30 mouse cellular contexts compared by ENCODE assay signal in the genomic region with DNA sequence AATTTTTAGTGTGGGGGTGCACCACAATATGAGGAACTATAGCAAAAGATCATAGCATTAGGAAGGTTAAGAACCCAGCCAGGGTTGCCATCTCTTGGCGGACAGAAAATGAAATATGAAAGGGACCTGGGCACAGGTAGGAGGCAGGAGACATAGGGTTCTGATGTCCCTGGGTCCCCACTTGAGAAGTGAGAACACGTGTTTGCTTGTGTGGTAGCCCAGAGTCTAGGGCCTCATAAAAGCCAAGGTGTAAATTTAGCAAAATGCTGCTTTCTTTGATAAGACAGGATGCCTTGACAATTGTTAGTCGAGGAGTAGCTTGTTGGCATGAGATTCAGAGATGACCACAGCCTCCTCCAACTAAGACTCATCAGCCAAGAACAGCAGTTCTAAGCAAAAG. TPM values are rescaled to one million over a fixed set of nuclear protein-coding genes. Genes with fewer than 3 reads are reported as not detected.
A peak's percentile ranks its signal among the peaks of the same experiment; 100 is the strongest.
DNase-seq lines count a peak whose midpoint lies in the region; ATAC-seq lines count a peak whose summit lies in the region.
"Had no signal": no experiment of that assay in that cellular context is flagged by ENCODE, and none has a peak within 500 bp of the region (broad histone marks: within the 10 kb centered on the region; RNA-seq: fewer than 3 reads in every experiment).

No protein-coding gene starts in this region.

- H3K9me3 ChIP-seq in midbrain, embryonic 11.5 days (ENCODE audit: control insufficient read depth, low read length) = no peaks in the 10 kb centered on the region
- H3K9me3 ChIP-seq in midbrain, embryonic 16.5 days (replicated peaks; ENCODE audit: control insufficient read depth, low read length, poor library complexity, severe bottlenecking) = no peaks in the 10 kb centered on the region
- H3K9me3 ChIP-seq in liver, embryonic 12.5 days (replicated peaks) = no peaks in the 10 kb centered on the region
- no peaks in the 10 kb centered on the region for H3K9me3 ChIP-seq in liver, embryonic 15.5 days (replicated peaks)
- H3K9me3 ChIP-seq: forebrain, embryonic 15.5 days; hindbrain, embryonic 10.5 days; hindbrain, embryonic 13.5 days; intestine, embryonic 15.5 days had no signal

- no peak for ATAC-seq in midbrain, embryonic 11.5 days (ENCODE audit: low FRiP score)
- no peak for ATAC-seq in midbrain, embryonic 16.5 days
- no peak for ATAC-seq in liver, embryonic 12.5 days
- no peak for ATAC-seq in liver, embryonic 15.5 days (ENCODE audit: insufficient read depth)
- no peak for ATAC-seq in erythroblast, adult 5-6 weeks (replicated peaks; ENCODE audit: low FRiP score, poor library complexity, severe bottlenecking)

- H3K4me1 ChIP-seq in midbrain, embryonic 11.5 days (ENCODE audit: control insufficient read depth, insufficient read depth, low read length) = no peaks in the 10 kb centered on the region
- H3K4me1 ChIP-seq in midbrain, embryonic 16.5 days (ENCODE audit: control insufficient read depth, insufficient read depth, low read length) = no peaks in the 10 kb centered on the region
- H3K4me1 ChIP-seq in liver, embryonic 12.5 days = peaks cover 54% of the 10 kb centered on the region
- H3K4me1 ChIP-seq in liver, embryonic 15.5 days (replicated peaks) = peaks cover 55% of the 10 kb centered on the region
- H3K4me1 ChIP-seq: intestine, embryonic 15.5 days had no signal

- H3K4me3 ChIP-seq in midbrain, embryonic 11.5 days (ENCODE audit: low read depth, low read length) = no peak overlapping the region
- H3K4me3 ChIP-seq in midbrain, embryonic 16.5 days (ENCODE audit: low read depth, low read length) = no peak overlapping the region
- H3K4me3 ChIP-seq in liver, embryonic 12.5 days = no peak overlapping the region
- H3K4me3 ChIP-seq in liver, embryonic 15.5 days (replicated peaks) = no peak overlapping the region
- H3K4me3 ChIP-seq: forebrain, embryonic 15.5 days; hindbrain, embryonic 10.5 days; hindbrain, embryonic 13.5 days; intestine, embryonic 15.5 days had no signal

- H3K9ac ChIP-seq in midbrain, embryonic 11.5 days (ENCODE audit: low read length) = no peak overlapping the region
- H3K9ac ChIP-seq in midbrain, embryonic 16.5 days (ENCODE audit: low read depth, low read length) = no peak overlapping the region
- no peak overlapping the region for H3K9ac ChIP-seq in liver, embryonic 12.5 days
- no peak overlapping the region for H3K9ac ChIP-seq in liver, embryonic 15.5 days
- H3K9ac ChIP-seq: forebrain, embryonic 15.5 days; hindbrain, embryonic 13.5 days; intestine, embryonic 15.5 days had no signal

- H3K27me3 ChIP-seq in midbrain, embryonic 11.5 days (ENCODE audit: control insufficient read depth, insufficient read depth, low read length) = no peaks in the 10 kb centered on the region
- H3K27me3 ChIP-seq in midbrain, embryonic 16.5 days (ENCODE audit: control insufficient read depth, insufficient read depth, low read depth, low read length) = no peaks in the 10 kb centered on the region
- no peaks in the 10 kb centered on the region for H3K27me3 ChIP-seq in liver, embryonic 12.5 days (replicated peaks)
- H3K27me3 ChIP-seq in liver, embryonic 15.5 days = no peaks in the 10 kb centered on the region
- H3K27me3 ChIP-seq: forebrain, embryonic 15.5 days; hindbrain, embryonic 13.5 days; intestine, embryonic 15.5 days; Patski had no signal

- WGBS in midbrain, embryonic 11.5 days = 90% methylated on average over 3 of the region's 3 CpGs
- 89% methylated on average over 3 of the region's 3 CpGs for WGBS in midbrain, embryonic 16.5 days
- WGBS in liver, embryonic 12.5 days (ENCODE audit: insufficient replicate concordance) = 36% methylated on average over 3 of the region's 3 CpGs
- 43% methylated on average over 3 of the region's 3 CpGs for WGBS in liver, embryonic 15.5 days (ENCODE audit: insufficient replicate concordance)

- no peak overlapping the region for H3K27ac ChIP-seq in midbrain, embryonic 11.5 days (ENCODE audit: low read depth, low read length)
- H3K27ac ChIP-seq in midbrain, embryonic 16.5 days (ENCODE audit: low read length) = no peak overlapping the region
- H3K27ac ChIP-seq in liver, embryonic 12.5 days = peak overlapping the region; percentile 82
- peak overlapping the region; percentile 70; the same call in 1 of the 2 replicates for H3K27ac ChIP-seq in liver, embryonic 15.5 days (replicated peaks)
- H3K27ac ChIP-seq: forebrain, embryonic 15.5 days; hindbrain, embryonic 10.5 days; hindbrain, embryonic 13.5 days; intestine, embryonic 15.5 days had no signal

- no peak overlapping the region for H3K4me2 ChIP-seq in midbrain, embryonic 11.5 days
- no peak overlapping the region for H3K4me2 ChIP-seq in midbrain, embryonic 16.5 days (ENCODE audit: low read length)
- peak overlapping the region; percentile 45 for H3K4me2 ChIP-seq in liver, embryonic 12.5 days
- peak overlapping the region; percentile 43 for H3K4me2 ChIP-seq in liver, embryonic 15.5 days
- H3K4me2 ChIP-seq: forebrain, embryonic 15.5 days; heart, embryonic 11.5 days; hindbrain, embryonic 13.5 days; intestine, embryonic 15.5 days had no signal

- H3K36me3 ChIP-seq in midbrain, embryonic 11.5 days (ENCODE audit: control insufficient read depth, insufficient read depth, low read length) = peaks cover 8% of the 10 kb centered on the region; the same call in 1 of the 2 replicates
- H3K36me3 ChIP-seq in midbrain, embryonic 16.5 days (ENCODE audit: control insufficient read depth, insufficient read depth, low read length) = peaks cover 22% of the 10 kb centered on the region
- H3K36me3 ChIP-seq in liver, embryonic 12.5 days = peaks cover 35% of the 10 kb centered on the region
- peaks cover 28% of the 10 kb centered on the region for H3K36me3 ChIP-seq in liver, embryonic 15.5 days (replicated peaks)

- DNase-seq in midbrain, embryonic 11.5 days (ENCODE audit: low spot score, missing footprints) = peak; percentile 59
- DNase-seq in urinary bladder, postnatal 25 days (ENCODE audit: low spot score) = no peak
- no peak for DNase-seq in heart, postnatal 4 days

RNA-seq across cellular contexts. Expression of a gene that starts 41.4 kb away (rescaled TPM):
- polyA plus RNA-seq in midbrain, embryonic 11.5 days (2014; fragmentation: Nextera tagmentation; extraction: Ambion mirVana) = not detected in 2 replicates
- not detected in 2 replicates for polyA plus RNA-seq in midbrain, embryonic 16.5 days (2015; fragmentation: Nextera tagmentation; extraction: Ambion mirVana)
- polyA plus RNA-seq in liver, embryonic 12.5 days (2016; fragmentation: Nextera tagmentation; extraction: Ambion mirVana) = not detected in 2 replicates
- not detected in 2 replicates for polyA plus RNA-seq in liver, embryonic 15.5 days (2015; fragmentation: Nextera tagmentation; extraction: Ambion mirVana)
- not detected in 2 replicates for total RNA-seq in erythroblast, adult 5-6 weeks (2015; ENCODE audit: low replicate concordance)
- total RNA-seq in erythroblast, adult 5-6 weeks (2017; ENCODE audit: low replicate concordance) = not detected in 2 replicates
- total RNA-seq in heart, postnatal 4 days (2021) = not detected
- total RNA-seq: adrenal gland, adult 18-20 months; adrenal gland, postnatal 10 days; adrenal gland, postnatal 36 days; gastrocnemius, adult 8-10 months; gastrocnemius, postnatal 36 days; granulocyte monocyte progenitor cell, adult 5-6 weeks; heart, adult 8-10 months; heart, postnatal 25 days had no signal
- polyA plus RNA-seq: C2C12; CD4-positive, CD25-positive, alpha-beta regulatory T cell, adult 4 months; embryonic facial prominence, embryonic 11.5 days; embryonic facial prominence, embryonic 14.5 days; forebrain, embryonic 11.5 days; forebrain, embryonic 15.5 days; frontal cortex, adult 2 months; heart, embryonic 11.5 days; heart, embryonic 14.5 days; heart, postnatal 0 days; hindbrain, embryonic 10.5 days; hindbrain, embryonic 13.5 days; hindbrain, embryonic 16.5 days; intestine, embryonic 15.5 days; Patski had no signal

RNA-seq across cellular contexts. Expression of a gene that starts 57.9 kb away (rescaled TPM):
- not detected in 2 replicates for polyA plus RNA-seq in midbrain, embryonic 11.5 days (2014; fragmentation: Nextera tagmentation; extraction: Ambion mirVana)
- polyA plus RNA-seq in midbrain, embryonic 16.5 days (2015; fragmentation: Nextera tagmentation; extraction: Ambion mirVana) = not detected in 2 replicates
- polyA plus RNA-seq in liver, embryonic 12.5 days (2016; fragmentation: Nextera tagmentation; extraction: Ambion mirVana) = not detected in 2 replicates
- polyA plus RNA-seq in liver, embryonic 15.5 days (2015; fragmentation: Nextera tagmentation; extraction: Ambion mirVana) = not detected in 2 replicates
- total RNA-seq in erythroblast, adult 5-6 weeks (2015; ENCODE audit: low replicate concordance) = not detected in 2 replicates
- not detected in 2 replicates for total RNA-seq in erythroblast, adult 5-6 weeks (2017; ENCODE audit: low replicate concordance)
- not detected for total RNA-seq in heart, postnatal 4 days (2021)
- total RNA-seq: adrenal gland, adult 18-20 months; adrenal gland, postnatal 10 days; adrenal gland, postnatal 36 days; gastrocnemius, adult 8-10 months; gastrocnemius, postnatal 36 days; granulocyte monocyte progenitor cell, adult 5-6 weeks; heart, adult 8-10 months; heart, postnatal 25 days had no signal
- polyA plus RNA-seq: C2C12; CD4-positive, CD25-positive, alpha-beta regulatory T cell, adult 4 months; embryonic facial prominence, embryonic 11.5 days; forebrain, embryonic 11.5 days; forebrain, embryonic 15.5 days; frontal cortex, adult 2 months; heart, embryonic 11.5 days; heart, embryonic 14.5 days; heart, postnatal 0 days; hindbrain, embryonic 10.5 days; hindbrain, embryonic 13.5 days; hindbrain, embryonic 16.5 days; intestine, embryonic 15.5 days; Patski had no signal

Comparison
In these comparisons a context has a peak if more than half of its experiments do, and no peak if none do; other contexts are left out.
1. H3K27ac ChIP-seq: peak in liver, embryonic 12.5 days (single experiment) and liver, embryonic 15.5 days (single experiment); none in midbrain, embryonic 11.5 days (single experiment) and midbrain, embryonic 16.5 days (single experiment).
2. H3K4me2 ChIP-seq: peak in liver, embryonic 12.5 days (single experiment) and liver, embryonic 15.5 days (single experiment); none in midbrain, embryonic 11.5 days (single experiment) and midbrain, embryonic 16.5 days (single experiment).